Mouse (Mus musculus): ENCODE data around the gene Fgfr2.

DNA sequence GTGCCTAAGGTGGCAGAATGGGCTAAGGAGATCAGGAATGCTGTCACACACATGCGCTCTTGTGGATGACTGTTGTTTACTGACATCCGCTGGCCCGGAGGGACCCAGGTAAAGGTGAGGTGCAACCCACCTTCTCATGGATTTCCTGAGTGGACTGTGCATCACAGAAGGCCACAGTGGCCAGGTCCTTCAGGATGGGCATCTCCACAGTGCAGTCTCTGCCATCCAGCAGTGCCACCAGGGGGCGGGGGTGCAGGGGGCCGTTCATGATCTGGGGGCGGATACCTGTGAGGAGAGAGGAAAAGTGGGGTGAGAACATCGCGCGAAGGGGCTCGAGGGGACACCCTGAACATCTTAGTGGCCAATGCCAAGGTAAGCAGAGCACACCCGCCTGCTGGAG is 124.1 kb downstream of the Fgfr2 start:
- TF ChIP-seq CTCF (IDR thresholded peaks at IDR 0.05; ENCODE audit: control insufficient read depth, insufficient read depth, insufficient replicate concordance, low read depth, low read length) (no peak), POLR2A (IDR thresholded peaks at IDR 0.05; ENCODE audit: control insufficient read depth, low read depth, low read length) (no peak)
